Mouse (Mus musculus) liver, embryonic 15.5 days (tissue): ENCODE results near the gene Gm14862. TPM values are rescaled to one million over a fixed set of nuclear protein-coding genes. Genes with fewer than 3 reads are reported as not detected.

ENCODE experiments used
- ATAC-seq: fragments of 200-750 bp; cut with Nextera tagmentation; 2 replicates; pipeline ENCODE4 v1.8.0; 2017; ENCODE audit warnings: moderate number of reproducible peaks, mild to moderate bottlenecking, moderate library complexity; ENCODE audit not compliant: insufficient read depth
- H3K27ac ChIP-seq: fragments of 300-500 bp; sonication (generic); replicated peaks from 2 replicates; pipeline ENCODE4 v1.5.1; 2015; ENCODE audit warnings: mild to moderate bottlenecking, inconsistent platforms
- H3K27me3 ChIP-seq: fragments of 300-500 bp; sonication (generic); 2 replicates; pipeline ENCODE4 v1.6.1; 2015; ENCODE audit warnings: mild to moderate bottlenecking, inconsistent platforms
- H3K36me3 ChIP-seq: fragments of 300-500 bp; sonication (generic); replicated peaks from 2 replicates; pipeline ENCODE4 v1.6.1; 2015; ENCODE audit warnings: moderate library complexity, mild to moderate bottlenecking, inconsistent platforms
- H3K4me1 ChIP-seq: fragments of 300-500 bp; sonication (generic); replicated peaks from 2 replicates; pipeline ENCODE4 v1.6.1; 2015; ENCODE audit warnings: inconsistent platforms
- H3K4me2 ChIP-seq: fragments of 300-500 bp; sonication (generic); 2 replicates; pipeline ENCODE4 v1.6.1; 2015; ENCODE audit warnings: moderate library complexity, mild to moderate bottlenecking, inconsistent platforms
- H3K4me3 ChIP-seq: fragments of 300-500 bp; sonication (generic); replicated peaks from 2 replicates; pipeline ENCODE4 v1.5.1; 2015; ENCODE audit warnings: mild to moderate bottlenecking, inconsistent platforms
- H3K9ac ChIP-seq: fragments of 300-500 bp; sonication (generic); 2 replicates; pipeline ENCODE4 v1.6.1; 2015; ENCODE audit warnings: moderate library complexity, mild to moderate bottlenecking, inconsistent platforms
- H3K9me3 ChIP-seq: fragments of 300-500 bp; sonication (generic); replicated peaks from 2 replicates; pipeline ENCODE4 v1.6.1; 2016; ENCODE audit warnings: inconsistent platforms
- WGBS: fragments of 180-500 bp; shearing (Covaris S2); methylation state at CpG from one replicate; pipeline ENCODE4 v1.1.7; 2015; ENCODE audit warnings: mixed read lengths; ENCODE audit not compliant: insufficient replicate concordance; 5-methylcytosine and 5-hydroxymethylcytosine counted together
- polyA plus RNA-seq: library from polyadenylated mRNA; unstranded; fragments of >200 nt; fragmentation: Nextera tagmentation; extraction: Ambion mirVana; gene quantifications from 2 replicates; pipeline ENCODE4 v1.2.1, GENCODE M21; 2015

Gene Gm14862
- polyA plus RNA-seq, 1 experiment from 2014 or later, result 3.4 TPM

GRCm38 (mm10) chrX:9222412-9223221 is 34.1 kb downstream of the Gm14862 start:
- Histone ChIP-seq H3K4me1 (peaks cover 5% of the 10 kb centered on the region), H3K9ac (no peak overlapping the region), H3K27me3 (no peaks in the 10 kb centered on the region), H3K36me3 (no peaks in the 10 kb centered on the region), H3K4me3 (no peak overlapping the region), H3K9me3 (no peaks in the 10 kb centered on the region), H3K27ac (no peak overlapping the region), H3K4me2 (no peak overlapping the region)
- ATAC-seq, result no peak; the same call in 1 of the 2 replicates
- 63% methylated on average over 3 of the region's 3 CpGs for WGBS

- Histone ChIP-seq H3K27ac (no peak overlapping the region), H3K4me2 (no peak overlapping the region), H3K36me3 (no peaks in the 10 kb centered on the region), H3K4me3 (no peak overlapping the region), H3K27me3 (no peaks in the 10 kb centered on the region), H3K9ac (no peak overlapping the region), H3K4me1 (peaks cover 5% of the 10 kb centered on the region), H3K9me3 (no peaks in the 10 kb centered on the region)
- WGBS, result 70% methylated on average over 4 of the region's 4 CpGs
- ATAC-seq, result no peak
Measured at GRCm38 (mm10) chrX:9221736-9222135, 35.0 kb downstream of the Gm14862 start.

GRCm38 (mm10) chrX:9221206-9221605 is 35.5 kb downstream of the Gm14862 start:
- Histone ChIP-seq H3K27ac (no peak overlapping the region), H3K9ac (no peak overlapping the region), H3K4me3 (no peak overlapping the region), H3K4me2 (no peak overlapping the region), H3K4me1 (peaks cover 5% of the 10 kb centered on the region), H3K9me3 (no peaks in the 10 kb centered on the region), H3K36me3 (no peaks in the 10 kb centered on the region), H3K27me3 (no peaks in the 10 kb centered on the region)
- ATAC-seq, result no peak
- 19% methylated on average over 6 of the region's 6 CpGs for WGBS

- no peak overlapping the region for H3K9ac ChIP-seq
- no peak for ATAC-seq
- 73% methylated on average over 3 of the region's 3 CpGs for WGBS
Measured at GRCm38 (mm10) chrX:9219570-9219969, 37.1 kb downstream of the Gm14862 start.

GRCm38 (mm10) chrX:9216244-9216643 is 40.5 kb downstream of the Gm14862 start:
- ATAC-seq, result no peak
- 62% methylated on average over 2 of the region's 2 CpGs for WGBS
- Histone ChIP-seq H3K4me3 (no peak overlapping the region), H3K4me2 (no peak overlapping the region), H3K27me3 (no peaks in the 10 kb centered on the region), H3K9ac (no peak overlapping the region), H3K9me3 (no peaks in the 10 kb centered on the region), H3K27ac (no peak overlapping the region), H3K4me1 (no peaks in the 10 kb centered on the region), H3K36me3 (no peaks in the 10 kb centered on the region)

More at GRCm38 (mm10) chrX:9219570-9219969, 37.1 kb downstream of the Gm14862 start:
- Histone ChIP-seq H3K27ac (no peak overlapping the region), H3K36me3 (no peaks in the 10 kb centered on the region), H3K4me2 (no peak overlapping the region), H3K27me3 (no peaks in the 10 kb centered on the region), H3K4me1 (peaks cover 5% of the 10 kb centered on the region), H3K4me3 (no peak overlapping the region), H3K9me3 (no peaks in the 10 kb centered on the region)

GRCm38 (mm10) chrX:9205121-9205520 is 51.6 kb downstream of the Gm14862 start:
- 49% methylated on average over 2 of the region's 2 CpGs for WGBS
- ATAC-seq, result no peak

GRCm38 (mm10) chrX:9202781-9203405 is 53.8 kb downstream of the Gm14862 start:
- no peak overlapping the region for H3K9ac ChIP-seq
- no peak overlapping the region for H3K27ac ChIP-seq
- no peaks in the 10 kb centered on the region for H3K36me3 ChIP-seq
- H3K27me3 ChIP-seq, result peaks cover 27% of the 10 kb centered on the region
- H3K9me3 ChIP-seq, result no peaks in the 10 kb centered on the region
- no peak overlapping the region for H3K4me3 ChIP-seq
- 53% methylated on average over 7 of the region's 7 CpGs for WGBS
- no peaks in the 10 kb centered on the region for H3K4me1 ChIP-seq
- no peak for ATAC-seq
- no peak overlapping the region for H3K4me2 ChIP-seq

More at GRCm38 (mm10) chrX:9205121-9205520, 51.6 kb downstream of the Gm14862 start:
- H3K9me3 ChIP-seq, result no peaks in the 10 kb centered on the region
- H3K27ac ChIP-seq, result no peak overlapping the region
- H3K9ac ChIP-seq, result no peak overlapping the region
- H3K4me3 ChIP-seq, result no peak overlapping the region
- no peaks in the 10 kb centered on the region for H3K36me3 ChIP-seq
- no peaks in the 10 kb centered on the region for H3K4me1 ChIP-seq
- peaks cover 7% of the 10 kb centered on the region for H3K27me3 ChIP-seq
- no peak overlapping the region for H3K4me2 ChIP-seq

GRCm38 (mm10) chrX:9201954-9202353 is 54.7 kb downstream of the Gm14862 start:
- Histone ChIP-seq H3K27me3 (peaks cover 27% of the 10 kb centered on the region), H3K9me3 (no peaks in the 10 kb centered on the region), H3K27ac (no peak overlapping the region), H3K4me2 (no peak overlapping the region), H3K36me3 (no peaks in the 10 kb centered on the region), H3K9ac (no peak overlapping the region), H3K4me3 (no peak overlapping the region), H3K4me1 (no peaks in the 10 kb centered on the region)
- 56% methylated on average over 2 of the region's 2 CpGs for WGBS
- ATAC-seq, result no peak

Other genes starting within 250 kb of the Gm14862 start
- not detected in 2 replicates for gene Fthl17e, start 223.4 kb downstream of the Gm14862 start, polyA plus RNA-seq
- not detected in 2 replicates for gene Fthl17f, start 193.9 kb downstream of the Gm14862 start, polyA plus RNA-seq
- gene 4930402K13Rik, start 152.3 kb downstream of the Gm14862 start, polyA plus RNA-seq, result not detected in 2 replicates
- gene Lancl3, start 57.0 kb downstream of the Gm14862 start, polyA plus RNA-seq, result 0.24 and 0.28 TPM in 2 replicates
- 24.3 and 25.4 TPM in 2 replicates for gene Xk, start 15.9 kb upstream of the Gm14862 start, polyA plus RNA-seq
- 2.1 and 2.6 TPM in 2 replicates for gene H2al1m, start 26.9 kb upstream of the Gm14862 start, polyA plus RNA-seq
- gene H2al1k, start 93.7 kb upstream of the Gm14862 start, polyA plus RNA-seq, result not detected in 2 replicates
- 17.1 and 17.5 TPM in 2 replicates for gene Cybb, start 230.9 kb upstream of the Gm14862 start, polyA plus RNA-seq